Comparison of ENCODE assay signal across 18 mouse cellular contexts in genomic region chr14:119127330-119127729, GRCm38 (mm10). TPM values are rescaled to one million over a fixed set of nuclear protein-coding genes. Genes with fewer than 3 reads are reported as not detected.
DNase-seq lines count a peak whose midpoint lies in the region; ATAC-seq lines count a peak whose summit lies in the region.
"Had no signal": no experiment of that assay in that cellular context is flagged by ENCODE, and none has a peak within 500 bp of the region (broad histone marks: within the 10 kb centered on the region; RNA-seq: fewer than 3 reads in every experiment).

No protein-coding gene starts in this region.

- no peaks in the 10 kb centered on the region for H3K9me3 ChIP-seq in hindbrain, embryonic 13.5 days
- H3K9me3 ChIP-seq in hindbrain, embryonic 16.5 days (ENCODE audit: control insufficient read depth, low read length) = no peaks in the 10 kb centered on the region
- H3K9me3 ChIP-seq in midbrain, embryonic 12.5 days = no peaks in the 10 kb centered on the region
- H3K9me3 ChIP-seq in midbrain, embryonic 15.5 days = no peaks in the 10 kb centered on the region
- H3K9me3 ChIP-seq in limb, embryonic 15.5 days = no peaks in the 10 kb centered on the region
- H3K9me3 ChIP-seq: heart, embryonic 10.5 days; limb, embryonic 12.5 days had no signal

- 96% methylated on average over 2 of the region's 2 CpGs for WGBS in hindbrain, embryonic 13.5 days
- 98% methylated on average over 2 of the region's 2 CpGs for WGBS in hindbrain, embryonic 16.5 days
- 98% methylated on average over 2 of the region's 2 CpGs for WGBS in midbrain, embryonic 12.5 days
- WGBS in midbrain, embryonic 15.5 days = 97% methylated on average over 2 of the region's 2 CpGs
- WGBS in limb, embryonic 15.5 days = 92% methylated on average over 2 of the region's 2 CpGs

- H3K4me1 ChIP-seq in hindbrain, embryonic 13.5 days (replicated peaks) = peaks cover 16% of the 10 kb centered on the region
- peaks cover 3% of the 10 kb centered on the region; the same call in 1 of the 2 replicates for H3K4me1 ChIP-seq in hindbrain, embryonic 16.5 days (ENCODE audit: control insufficient read depth, insufficient read depth, low read depth, low read length)
- H3K4me1 ChIP-seq in midbrain, embryonic 12.5 days = peaks cover 3% of the 10 kb centered on the region; the same call in 1 of the 2 replicates
- peaks cover 13% of the 10 kb centered on the region; the same call in 1 of the 2 replicates for H3K4me1 ChIP-seq in midbrain, embryonic 15.5 days
- no peaks in the 10 kb centered on the region for H3K4me1 ChIP-seq in limb, embryonic 15.5 days

- no peak overlapping the region for H3K4me3 ChIP-seq in hindbrain, embryonic 13.5 days
- no peak overlapping the region for H3K4me3 ChIP-seq in hindbrain, embryonic 16.5 days (ENCODE audit: low read length)
- H3K4me3 ChIP-seq in midbrain, embryonic 12.5 days = no peak overlapping the region
- H3K4me3 ChIP-seq in midbrain, embryonic 15.5 days = no peak overlapping the region
- no peak overlapping the region for H3K4me3 ChIP-seq in limb, embryonic 15.5 days
- H3K4me3 ChIP-seq: erythroblast, embryonic 14.5 days; heart, embryonic 10.5 days; limb, embryonic 12.5 days had no signal

- no peak overlapping the region for H3K27ac ChIP-seq in hindbrain, embryonic 13.5 days
- no peak overlapping the region for H3K27ac ChIP-seq in hindbrain, embryonic 16.5 days (ENCODE audit: low read depth, low read length)
- no peak overlapping the region for H3K27ac ChIP-seq in midbrain, embryonic 12.5 days (replicated peaks)
- no peak overlapping the region for H3K27ac ChIP-seq in midbrain, embryonic 15.5 days
- H3K27ac ChIP-seq in limb, embryonic 15.5 days = no peak overlapping the region
- H3K27ac ChIP-seq: heart, embryonic 10.5 days; limb, embryonic 12.5 days; macrophage had no signal

- ATAC-seq in hindbrain, embryonic 13.5 days (ENCODE audit: low FRiP score) = peak; percentile 52
- no peak; the same call in 1 of the 2 replicates for ATAC-seq in hindbrain, embryonic 16.5 days
- ATAC-seq in midbrain, embryonic 12.5 days (ENCODE audit: low FRiP score, low read depth) = peak; percentile 21; the same call in 1 of the 2 replicates
- ATAC-seq in midbrain, embryonic 15.5 days (replicated peaks) = no peak
- peak; percentile 44; the same call in 1 of the 2 replicates for ATAC-seq in limb, embryonic 15.5 days (ENCODE audit: insufficient number of reproducible peaks, low FRiP score, low TSS enrichment, low read depth)

- H3K36me3 ChIP-seq in hindbrain, embryonic 13.5 days = no peaks in the 10 kb centered on the region
- H3K36me3 ChIP-seq in hindbrain, embryonic 16.5 days (ENCODE audit: control insufficient read depth, insufficient read depth, low read length) = no peaks in the 10 kb centered on the region
- no peaks in the 10 kb centered on the region for H3K36me3 ChIP-seq in midbrain, embryonic 12.5 days
- no peaks in the 10 kb centered on the region for H3K36me3 ChIP-seq in midbrain, embryonic 15.5 days (replicated peaks)
- no peaks in the 10 kb centered on the region for H3K36me3 ChIP-seq in limb, embryonic 15.5 days
- H3K36me3 ChIP-seq: heart, embryonic 10.5 days; limb, embryonic 12.5 days had no signal

- no peak for DNase-seq in layer of hippocampus, adult 9-10 months (ENCODE audit: low spot score)
- DNase-seq in cerebellum, adult 11-12 months = no peak
- DNase-seq: adrenal gland, postnatal 14 days; cerebellum, adult 9-10 months; gastrocnemius, postnatal 36 days; kidney, adult 2 months; lung, embryonic 14.5 days; right cerebral cortex, adult 18-20 months; spleen, adult 18-20 months had no signal

- H3K4me2 ChIP-seq in hindbrain, embryonic 13.5 days = no peak overlapping the region
- no peak overlapping the region for H3K4me2 ChIP-seq in hindbrain, embryonic 16.5 days (ENCODE audit: low read length)
- H3K4me2 ChIP-seq in midbrain, embryonic 12.5 days (replicated peaks) = no peak overlapping the region
- no peak overlapping the region for H3K4me2 ChIP-seq in midbrain, embryonic 15.5 days
- H3K4me2 ChIP-seq in limb, embryonic 15.5 days = no peak overlapping the region
- H3K4me2 ChIP-seq: limb, embryonic 12.5 days; lung, embryonic 14.5 days had no signal

- H3K27me3 ChIP-seq in hindbrain, embryonic 13.5 days = peaks cover 36% of the 10 kb centered on the region
- H3K27me3 ChIP-seq in hindbrain, embryonic 16.5 days (replicated peaks; ENCODE audit: control insufficient read depth, insufficient read depth, low read length) = peaks cover 2% of the 10 kb centered on the region; the same call in 1 of the 2 replicates
- peaks cover 28% of the 10 kb centered on the region for H3K27me3 ChIP-seq in midbrain, embryonic 12.5 days
- H3K27me3 ChIP-seq in midbrain, embryonic 15.5 days (replicated peaks) = peaks cover 4% of the 10 kb centered on the region; the same call in 1 of the 2 replicates
- no peaks in the 10 kb centered on the region for H3K27me3 ChIP-seq in limb, embryonic 15.5 days
- H3K27me3 ChIP-seq: limb, embryonic 12.5 days had no signal

- H3K9ac ChIP-seq in hindbrain, embryonic 13.5 days = no peak overlapping the region
- no peak overlapping the region for H3K9ac ChIP-seq in hindbrain, embryonic 16.5 days (ENCODE audit: low read depth, low read length)
- no peak overlapping the region for H3K9ac ChIP-seq in midbrain, embryonic 12.5 days (replicated peaks)
- H3K9ac ChIP-seq in midbrain, embryonic 15.5 days = no peak overlapping the region
- no peak overlapping the region for H3K9ac ChIP-seq in limb, embryonic 15.5 days
- H3K9ac ChIP-seq: limb, embryonic 12.5 days; lung, embryonic 14.5 days had no signal

RNA-seq across cellular contexts. Expression of gene Hs6st3, which starts 10.8 kb away (rescaled TPM):
- polyA plus RNA-seq in hindbrain, embryonic 13.5 days (2015; fragmentation: Nextera tagmentation; extraction: Ambion mirVana) = 1.2 and 1.9 TPM in 2 replicates
- polyA plus RNA-seq in hindbrain, embryonic 16.5 days (2015; fragmentation: Nextera tagmentation; extraction: Ambion mirVana) = 1.7 and 1.8 TPM in 2 replicates
- 0.88 and 1.0 TPM in 2 replicates for polyA plus RNA-seq in midbrain, embryonic 12.5 days (2016; fragmentation: Nextera tagmentation; extraction: Ambion mirVana)
- 2.2 and 2.6 TPM in 2 replicates for polyA plus RNA-seq in midbrain, embryonic 15.5 days (2015; fragmentation: Nextera tagmentation; extraction: Ambion mirVana)
- 0.24 and 0.26 TPM in 2 replicates for polyA plus RNA-seq in limb, embryonic 15.5 days (2015; fragmentation: Nextera tagmentation; extraction: Ambion mirVana)
- polyA plus RNA-seq: erythroblast, embryonic 14.5 days; macrophage had no signal

RNA-seq across cellular contexts. Expression of gene Uggt2, which starts 28.1 kb away (rescaled TPM):
- polyA plus RNA-seq in hindbrain, embryonic 13.5 days (2015; fragmentation: Nextera tagmentation; extraction: Ambion mirVana) = 18.5 and 22.2 TPM in 2 replicates
- polyA plus RNA-seq in hindbrain, embryonic 16.5 days (2015; fragmentation: Nextera tagmentation; extraction: Ambion mirVana) = 18.1 and 19.2 TPM in 2 replicates
- 26.4 and 27.7 TPM in 2 replicates for polyA plus RNA-seq in midbrain, embryonic 12.5 days (2016; fragmentation: Nextera tagmentation; extraction: Ambion mirVana)
- polyA plus RNA-seq in midbrain, embryonic 15.5 days (2015; fragmentation: Nextera tagmentation; extraction: Ambion mirVana) = 18.1 and 22.8 TPM in 2 replicates
- 10.5 and 10.9 TPM in 2 replicates for polyA plus RNA-seq in limb, embryonic 15.5 days (2015; fragmentation: Nextera tagmentation; extraction: Ambion mirVana)
- polyA plus RNA-seq: erythroblast, embryonic 14.5 days had no signal

Comparison
In these comparisons a context has a peak if more than half of its experiments do, and no peak if none do; other contexts are left out.
1. ATAC-seq: peak in hindbrain, embryonic 13.5 days (single experiment), midbrain, embryonic 12.5 days (single experiment) and limb, embryonic 15.5 days (single experiment); none in hindbrain, embryonic 16.5 days (single experiment) and midbrain, embryonic 15.5 days (single experiment).